Mouse (Mus musculus) central nervous system, embryonic 14 days (tissue): Measurements from ENCODE around the gene Mto1. TPM values are rescaled to one million over a fixed set of nuclear protein-coding genes. Genes with fewer than 3 reads are reported as not detected.

Experiments
- polyA plus RNA-seq: library from polyadenylated mRNA; depleted of rRNA; stranded (reverse); fragments of >200 nt; gene quantifications from 2 replicates; pipeline ENCODE4 v1.2.3, GENCODE M21; 2012; rRNA removed

The Mto1 gene
- polyA plus RNA-seq = 22.5 and 24.9 TPM in 2 replicates

GRCm38 (mm10) chr9:78447973-78448873 is at the start of gene Mto1, which contains the start of gene Gm17324:
TSS of gene Mto1 (plus strand) at chr9:78448208.
TSS of gene Gm17324 (minus strand) at chr9:78448786.

DNA sequence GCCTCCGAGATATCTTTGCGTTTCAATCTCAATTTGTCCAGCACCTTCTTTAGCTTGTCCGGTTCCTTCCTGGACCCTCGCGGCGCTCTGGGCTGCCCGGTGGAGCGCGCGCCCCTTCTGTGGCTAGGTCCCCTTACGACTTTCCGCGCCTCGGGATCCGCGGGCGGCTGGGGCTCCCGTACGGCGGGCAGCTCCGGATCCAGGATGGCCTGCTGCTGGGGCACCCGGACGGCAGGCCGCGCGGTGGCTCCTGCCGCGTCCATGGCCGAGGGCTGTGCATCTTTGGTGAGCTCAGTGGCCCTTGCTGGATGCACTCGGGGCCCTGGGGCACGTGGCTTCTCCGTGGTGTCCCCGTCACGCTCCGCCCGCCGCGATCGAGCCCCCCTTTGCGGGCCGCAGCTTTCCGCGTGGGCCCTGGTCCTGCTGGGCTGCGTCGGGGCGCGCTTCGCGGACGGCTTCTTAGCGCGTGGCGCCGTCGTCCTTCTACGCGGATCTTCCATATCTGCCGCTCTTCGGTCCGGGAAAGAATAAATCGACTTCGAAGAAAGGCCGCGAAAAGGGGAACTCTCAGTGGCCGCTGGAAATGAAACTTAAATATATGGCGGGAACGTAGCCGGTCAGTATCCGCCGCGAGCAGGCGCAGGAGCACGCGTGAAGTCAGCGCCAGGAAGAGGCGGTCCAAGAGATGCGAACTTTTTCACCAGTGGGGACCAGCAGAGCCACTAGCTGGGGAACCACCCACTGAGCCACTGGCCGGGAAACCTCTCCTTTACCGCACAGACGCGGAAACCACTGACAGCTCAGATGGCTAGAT is 5.2 kb upstream of the Mto1 start, which contains the start of gene Cgas:
TSS of gene Cgas (minus strand) at position 659 of the 814 bp plus-strand sequence.

GRCm38 (mm10) chr9:78488890-78489420 is 40.9 kb downstream of the Mto1 start, which contains the start of gene Eef1a1:
TSS of gene Eef1a1 (minus strand) at chr9:78489151.

Other genes starting within 250 kb of the Mto1 start
- 0.15 TPM in 1 of 2 replicates, not detected in the other for gene Gsta1, start 217.6 kb upstream of the Mto1 start, polyA plus RNA-seq
- not detected in 2 replicates for gene Gm3776, start 191.1 kb upstream of the Mto1 start, polyA plus RNA-seq
- gene Gm10639, start 158.3 kb upstream of the Mto1 start, polyA plus RNA-seq = not detected in 2 replicates
- gene Omt2a, start 133.4 kb upstream of the Mto1 start, polyA plus RNA-seq = not detected in 2 replicates
- gene Omt2b, start 120.6 kb upstream of the Mto1 start, polyA plus RNA-seq = not detected in 2 replicates
- 0.45 TPM in 1 of 2 replicates, not detected in the other for gene Gsta2, start 92.4 kb upstream of the Mto1 start, polyA plus RNA-seq
- gene Dppa5a, start 80.0 kb upstream of the Mto1 start, polyA plus RNA-seq = 2.7 and 3.9 TPM in 2 replicates
- 4.0 and 4.2 TPM in 2 replicates for gene Ooep, start 69.5 kb upstream of the Mto1 start, polyA plus RNA-seq
- 0.45 and 0.70 TPM in 2 replicates for gene Ddx43, start 52.4 kb upstream of the Mto1 start, polyA plus RNA-seq
- 1.0 and 1.4 TPM in 2 replicates for gene Cgas, start 5.0 kb upstream of the Mto1 start, polyA plus RNA-seq
- 0.36 and 0.55 TPM in 2 replicates for gene Gm17324, start 578 bp downstream of the Mto1 start, polyA plus RNA-seq
- gene Eef1a1, start 40.9 kb downstream of the Mto1 start, polyA plus RNA-seq = 7,481 and 7,611 TPM in 2 replicates
- gene Slc17a5, start 139.8 kb downstream of the Mto1 start, polyA plus RNA-seq = 8.4 and 10.0 TPM in 2 replicates
- gene Cd109, start 167.3 kb downstream of the Mto1 start, polyA plus RNA-seq = 2.1 and 3.0 TPM in 2 replicates